In the genomic region with DNA sequence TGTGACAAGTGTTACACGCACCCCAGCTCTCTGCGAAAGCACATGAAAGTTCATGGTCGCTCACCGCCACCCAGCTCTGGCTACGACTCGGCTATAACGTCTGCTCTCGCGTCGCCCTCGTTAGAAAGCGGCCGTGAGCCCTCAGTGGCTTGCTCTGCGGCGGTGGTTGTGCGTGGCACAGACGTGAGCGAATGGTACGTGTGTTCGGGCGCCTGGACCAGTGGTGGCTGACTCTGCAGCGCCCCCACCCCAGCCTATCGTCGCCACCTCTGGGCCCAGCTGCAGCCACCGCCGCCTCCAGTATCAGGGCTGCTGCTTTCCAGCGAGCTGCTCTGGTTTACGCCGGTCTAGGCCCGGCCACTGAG, we compare ENCODE assay signal across 10 mouse cellular contexts. TPM values are rescaled to one million over a fixed set of nuclear protein-coding genes. Genes with fewer than 3 reads are reported as not detected.
DNase-seq lines count a peak whose midpoint lies in the region; ATAC-seq lines count a peak whose summit lies in the region.
"Had no signal": no experiment of that assay in that cellular context is flagged by ENCODE, and none has a peak within 500 bp of the region (broad histone marks: within the 10 kb centered on the region; RNA-seq: fewer than 3 reads in every experiment).

No protein-coding gene starts in this region.

- no peaks in the 10 kb centered on the region for H3K9me3 ChIP-seq in forebrain, embryonic 11.5 days (ENCODE audit: control insufficient read depth, low read length)
- no peaks in the 10 kb centered on the region; the same call in 1 of the 2 replicates for H3K9me3 ChIP-seq in limb, embryonic 15.5 days
- H3K9me3 ChIP-seq: liver, embryonic 15.5 days had no signal

- peak; percentile 63 for DNase-seq in ES-CJ7 (ENCODE audit: low read depth, low spot score)
- peak; percentile 32 for DNase-seq in brain, adult 2 months (ENCODE audit: low read depth, low spot score)
- DNase-seq in forebrain, embryonic 11.5 days (ENCODE audit: low spot score) = no peak
- DNase-seq in gastrocnemius, postnatal 36 days = no peak
- DNase-seq in adrenal gland, postnatal 4 days (ENCODE audit: low spot score in 2 of 2) = no peak
- DNase-seq in thymus, postnatal 4 days = no peak
- DNase-seq in heart, postnatal 36 days = no peak
- DNase-seq: thymus, adult 2 months had no signal

- peak overlapping the region; percentile 90 for H3K9ac ChIP-seq in forebrain, embryonic 11.5 days (ENCODE audit: low read length)
- H3K9ac ChIP-seq in limb, embryonic 15.5 days = no peak overlapping the region
- H3K9ac ChIP-seq: liver, embryonic 15.5 days had no signal

- H3K36me3 ChIP-seq in forebrain, embryonic 11.5 days (ENCODE audit: control insufficient read depth, insufficient read depth, low read length) = no peaks in the 10 kb centered on the region
- no peaks in the 10 kb centered on the region for H3K36me3 ChIP-seq in limb, embryonic 15.5 days
- H3K36me3 ChIP-seq: liver, embryonic 15.5 days had no signal

- peaks cover 15% of the 10 kb centered on the region for H3K4me1 ChIP-seq in forebrain, embryonic 11.5 days (replicated peaks; ENCODE audit: control insufficient read depth, insufficient read depth, low read length)
- H3K4me1 ChIP-seq in limb, embryonic 15.5 days = peaks cover 10% of the 10 kb centered on the region
- H3K4me1 ChIP-seq: liver, embryonic 15.5 days had no signal

- intact Hi-C loops in gastrocnemius, postnatal 36 days (cut with DNase I) = no loop called here
- intact Hi-C loops in heart, postnatal 36 days (cut with DNase I) = no loop called here

- H3K4me2 ChIP-seq in forebrain, embryonic 11.5 days (ENCODE audit: low read depth, low read length, severe bottlenecking) = peak overlapping the region; percentile 79
- H3K4me2 ChIP-seq in limb, embryonic 15.5 days = no peak overlapping the region
- H3K4me2 ChIP-seq: liver, embryonic 15.5 days had no signal

- H3K27ac ChIP-seq in forebrain, embryonic 11.5 days (ENCODE audit: low read depth, low read length) = peak overlapping the region; percentile 84
- H3K27ac ChIP-seq in limb, embryonic 15.5 days = no peak overlapping the region
- H3K27ac ChIP-seq: liver, embryonic 15.5 days had no signal

- peaks cover 59% of the 10 kb centered on the region for H3K27me3 ChIP-seq in forebrain, embryonic 11.5 days (ENCODE audit: control insufficient read depth, insufficient read depth, low read length)
- peaks cover 98% of the 10 kb centered on the region for H3K27me3 ChIP-seq in limb, embryonic 15.5 days

- H3K4me3 ChIP-seq in forebrain, embryonic 11.5 days (ENCODE audit: low read depth, low read length) = peak overlapping the region; percentile 51
- H3K4me3 ChIP-seq in limb, embryonic 15.5 days = 0 out of 2 replicates have a peak overlapping the region, but pooled peaks have one; percentile 2
- H3K4me3 ChIP-seq: liver, embryonic 15.5 days had no signal

- under 1% methylated on average over 30 of the region's 30 CpGs for WGBS in forebrain, embryonic 11.5 days
- 2% methylated on average over 30 of the region's 30 CpGs for WGBS in limb, embryonic 15.5 days

- peak; percentile 48 for ATAC-seq in forebrain, embryonic 11.5 days (replicated peaks; ENCODE audit: low FRiP score)
- 0 out of 2 replicates have a peak, but pooled peaks have one; percentile 35 for ATAC-seq in limb, embryonic 15.5 days (ENCODE audit: insufficient number of reproducible peaks, low FRiP score, low TSS enrichment, low read depth)

RNA-seq across cellular contexts. Expression of a gene that starts 18.5 kb away (rescaled TPM):
- 14.7 and 15.7 TPM in 2 replicates for polyA plus RNA-seq in forebrain, embryonic 11.5 days (2014; fragmentation: Nextera tagmentation; extraction: Ambion mirVana)
- polyA plus RNA-seq in limb, embryonic 15.5 days (2015; fragmentation: Nextera tagmentation; extraction: Ambion mirVana) = 0.14 and 0.15 TPM in 2 replicates
- total RNA-seq in gastrocnemius, postnatal 36 days (2021) = 1 to 10 TPM; 1.3 to 2.8 TPM
- 1 to 10 TPM in 1 of 2 experiments, not detected in 1; 2.2 TPM for total RNA-seq in adrenal gland, postnatal 4 days (2021)
- total RNA-seq in heart, postnatal 36 days (2021) = under 1 TPM in 1 of 2 experiments, not detected in 1; 0.61 TPM

RNA-seq across cellular contexts. Expression of a gene that starts 21.9 kb away (rescaled TPM):
- 58.8 and 59.5 TPM in 2 replicates for polyA plus RNA-seq in forebrain, embryonic 11.5 days (2014; fragmentation: Nextera tagmentation; extraction: Ambion mirVana)
- 0.21 and 0.24 TPM in 2 replicates for polyA plus RNA-seq in limb, embryonic 15.5 days (2015; fragmentation: Nextera tagmentation; extraction: Ambion mirVana)
- total RNA-seq in gastrocnemius, postnatal 36 days (2021) = under 1 TPM in 1 of 2 experiments, not detected in 1; 0.43 TPM
- under 1 TPM in 1 of 2 experiments, not detected in 1; 0.56 TPM for total RNA-seq in adrenal gland, postnatal 4 days (2021)
- not detected for total RNA-seq in heart, postnatal 36 days (2021)
- polyA plus RNA-seq: liver, embryonic 15.5 days; thymus, adult 2 months had no signal

Comparison
In these comparisons a context has a peak if more than half of its experiments do, and no peak if none do; other contexts are left out.
1. DNase-seq: peak in ES-CJ7 (single experiment) and brain, adult 2 months (single experiment); none in forebrain, embryonic 11.5 days (single experiment), gastrocnemius, postnatal 36 days (0 of 2), adrenal gland, postnatal 4 days (0 of 2), thymus, postnatal 4 days (single experiment) and heart, postnatal 36 days (0 of 2).